Mouse (Mus musculus): Measurements from ENCODE around the gene Ehhadh.
A peak's percentile ranks its signal among the peaks of the same experiment; 100 is the strongest.

Ehhadh gene

DNA sequence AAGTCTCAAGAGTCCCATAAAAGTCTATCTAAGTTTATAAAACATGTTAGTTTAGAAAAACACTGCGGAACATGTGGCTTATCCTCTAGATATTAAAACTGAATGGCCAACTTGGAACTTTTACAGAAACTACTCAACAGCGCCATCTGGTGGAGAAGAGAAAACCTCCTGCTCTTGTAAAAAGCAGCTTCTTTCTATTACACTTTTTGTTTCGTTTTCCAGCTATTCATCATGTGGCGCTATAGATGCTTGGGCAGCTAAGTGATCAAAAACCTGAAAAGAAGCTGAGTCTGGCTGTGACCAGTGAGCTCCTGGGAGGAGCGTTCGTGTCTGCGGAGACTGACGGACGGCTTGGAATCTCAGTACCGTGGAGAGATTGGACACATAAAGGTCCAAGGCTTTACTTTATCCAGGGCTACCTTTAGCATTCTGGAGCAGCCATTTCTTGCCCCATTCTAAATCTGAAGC is 59.7 kb downstream of the Ehhadh start:
- peak in 1 of 2 experiments; percentile 82 for DNase-seq (ENCODE audit: low spot score in 2 of 2)

DNA sequence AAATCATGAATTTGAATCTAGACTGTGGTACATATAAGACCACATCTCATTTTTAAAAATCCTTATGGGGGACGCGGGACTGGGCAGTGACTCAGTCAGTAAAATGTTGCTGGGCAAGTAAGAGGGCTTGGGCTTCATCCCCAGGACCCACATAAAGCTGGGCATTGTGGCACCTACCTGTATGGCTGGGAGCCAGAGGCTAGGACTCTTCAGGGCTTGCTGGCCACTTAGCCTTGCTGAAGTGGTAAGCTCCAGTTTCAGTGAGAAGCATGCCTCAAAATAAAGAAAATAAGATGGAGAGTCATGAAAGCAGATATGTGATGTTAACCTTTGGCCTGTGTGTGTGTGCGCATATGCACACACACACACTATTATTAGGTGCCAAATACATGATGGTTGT is 60.2 kb downstream of the Ehhadh start:
- DNase-seq (ENCODE audit: low spot score in 2 of 2), result no peak

DNA sequence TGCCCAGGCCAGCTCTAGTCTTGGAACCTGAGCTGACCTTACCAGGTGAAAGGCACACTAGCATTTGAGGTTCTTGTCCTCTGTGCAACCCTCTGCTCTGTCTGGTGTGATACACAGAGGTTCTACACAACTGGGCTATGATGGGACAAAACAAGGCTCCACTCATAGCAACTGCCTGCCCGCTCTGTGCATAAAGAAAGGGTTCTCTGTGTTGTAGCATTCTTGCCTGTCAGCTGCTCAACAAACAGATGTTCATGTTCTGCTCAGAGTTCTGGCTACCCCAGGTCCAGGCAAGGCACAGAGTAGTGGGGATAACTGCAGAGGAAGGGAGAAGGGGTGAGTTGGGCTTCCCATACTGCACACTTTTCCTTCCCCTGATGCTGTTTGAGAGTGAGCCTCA is 63.3 kb downstream of the Ehhadh start:
- DNase-seq (ENCODE audit: low spot score in 2 of 2), result peak in 1 of 2 experiments; percentile 12

DNA sequence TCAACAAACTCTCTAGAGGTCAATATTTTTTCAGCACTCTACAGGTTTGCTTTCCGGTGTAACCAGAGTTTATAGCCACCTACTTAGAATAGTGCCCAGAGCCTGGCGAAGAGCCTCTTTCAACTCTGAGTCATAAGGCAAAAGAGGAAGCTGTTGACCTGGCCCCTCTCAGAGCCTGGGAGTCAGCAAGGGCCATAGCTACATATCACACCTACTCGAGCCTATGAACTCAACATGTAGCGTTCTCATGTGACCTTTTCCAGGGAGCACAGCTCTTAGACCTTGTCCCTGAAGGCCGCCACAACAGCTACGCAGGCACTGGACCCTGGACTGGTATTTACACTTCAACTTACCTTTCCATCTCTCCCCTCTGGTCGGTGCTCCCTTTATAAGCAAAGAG is 67.8 kb downstream of the Ehhadh start:
- no peak for DNase-seq (ENCODE audit: low spot score in 2 of 2)

DNA sequence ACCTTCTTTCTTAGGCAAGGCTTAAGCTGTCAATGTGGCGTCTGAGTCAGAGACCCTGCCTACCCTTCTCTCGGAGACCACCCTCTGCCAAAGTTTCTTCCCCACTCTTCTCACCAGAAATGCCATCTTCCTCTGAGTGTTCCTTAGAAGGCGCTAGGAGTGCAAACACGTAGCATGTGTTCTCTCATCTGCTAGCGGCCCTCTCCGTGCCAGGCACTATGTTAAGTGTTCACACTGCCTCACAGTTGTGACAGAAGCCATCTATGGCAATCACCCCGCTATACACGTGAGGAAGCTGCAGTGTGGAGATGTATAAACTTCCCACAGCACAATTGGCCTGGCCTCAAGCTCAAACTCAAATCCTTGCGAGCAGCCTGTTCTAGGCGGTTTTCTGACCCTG is 73.1 kb downstream of the Ehhadh start:
- no peak for DNase-seq (ENCODE audit: low spot score in 2 of 2)

Data from left cerebral cortex, adult 9 months (tissue).